Mouse (Mus musculus) liver, embryonic 14.5 days (tissue): ENCODE measurements around the gene Pnliprp2. TPM values are rescaled to one million over a fixed set of nuclear protein-coding genes. Genes with fewer than 3 reads are reported as not detected.
A peak's percentile ranks its signal among the peaks of the same experiment; 100 is the strongest.

Experiments used
- ATAC-seq: fragments of 200-750 bp; cut with Nextera tagmentation; 2 replicates; pipeline ENCODE4 v1.8.0; 2017; ENCODE audit warnings: moderate number of reproducible peaks, mild to moderate bottlenecking, moderate library complexity; ENCODE audit not compliant: insufficient read depth
- DNase-seq, 3 experiments: peaks; one replicate each; pipeline ENCODE4 v3.0.0-alpha.2; 2012 to 2013; ENCODE audit warnings: low read depth in 3 of 3, low spot score in 3 of 3
- H3K27ac ChIP-seq: fragments of 300-500 bp; sonication (generic); 2 replicates; pipeline ENCODE4 v1.5.1; 2014; ENCODE audit warnings: moderate library complexity, mild to moderate bottlenecking, control low read depth, inconsistent platforms
- H3K27me3 ChIP-seq: fragments of 300-500 bp; sonication (generic); 2 replicates; pipeline ENCODE4 v1.6.1; 2014; ENCODE audit warnings: mild to moderate bottlenecking, low read length, moderate library complexity; ENCODE audit not compliant: control insufficient read depth, insufficient read depth
- H3K36me3 ChIP-seq: fragments of 300-500 bp; sonication (generic); replicated peaks from 2 replicates; pipeline ENCODE4 v1.6.1; 2014; ENCODE audit warnings: low read depth; ENCODE audit not compliant: control insufficient read depth, insufficient read depth
- H3K4me1 ChIP-seq, 2 experiments: fragments of 200-500 bp in 1 of 2; fragments of 300-500 bp in 1 of 2; sonication (generic) in 1 of 2; replicated peaks; 2 replicates each; pipeline ENCODE4 v1.6.1; 2012 to 2014; ENCODE audit warnings: antibody characterized with exemption in 1 of 2, inconsistent platforms in 1 of 2, low read length in 1 of 2; ENCODE audit not compliant: control insufficient read depth in 2 of 2, insufficient read depth in 2 of 2
- H3K4me2 ChIP-seq: fragments of 300-500 bp; sonication (generic); 2 replicates; pipeline ENCODE4 v1.6.1; 2014; ENCODE audit warnings: low read depth, mild to moderate bottlenecking, control low read depth, moderate library complexity
- H3K4me3 ChIP-seq, 2 experiments: fragments of 200-500 bp in 1 of 2; fragments of 300-500 bp in 1 of 2; sonication (generic) in 1 of 2; 2 replicates each; pipeline ENCODE4 v1.5.1; 2012 to 2014; ENCODE audit warnings: low read depth in 2 of 2, low read length in 2 of 2, mild to moderate bottlenecking in 2 of 2, control low read depth in 1 of 2, inconsistent platforms in 1 of 2, moderate library complexity in 1 of 2; ENCODE audit not compliant: insufficient read depth in 1 of 2
- H3K9ac ChIP-seq: fragments of 300-500 bp; sonication (generic); replicated peaks from 2 replicates; pipeline ENCODE4 v1.6.1; 2014; ENCODE audit warnings: mild to moderate bottlenecking, control low read depth, moderate library complexity
- H3K9me3 ChIP-seq: fragments of 300-500 bp; sonication (generic); 2 replicates; pipeline ENCODE4 v1.6.1; 2016; ENCODE audit warnings: low read length, mixed read lengths; ENCODE audit not compliant: control insufficient read depth
- CTCF ChIP-seq: IDR thresholded peaks from 2 replicates; pipeline ENCODE4 v1.5.1; 2016; ENCODE audit warnings: antibody characterized with exemption, low read depth, control low read depth
- EP300 ChIP-seq: IDR thresholded peaks from 2 replicates; pipeline ENCODE4 v1.6.1; 2016; ENCODE audit warnings: antibody characterized with exemption, low read depth
- WGBS: fragments of 180-500 bp; shearing (Covaris S2); extraction: QIAGEN DNeasy Blood & Tissue Kit; methylation state at CpG from one replicate; pipeline ENCODE4 v1.1.7; 2014; ENCODE audit not compliant: insufficient replicate concordance; 5-methylcytosine and 5-hydroxymethylcytosine counted together
- polyA plus RNA-seq, 2 experiments: library from polyadenylated mRNA; depleted of rRNA in 1 of 2; stranded (reverse) in 1 of 2; unstranded in 1 of 2; fragments of >200 nt; fragmentation: Nextera tagmentation in 1 of 2; extraction: Ambion mirVana in 1 of 2; gene quantifications; 2 replicates each; pipeline versions ENCODE4 v1.2.1 to v1.2.3; 2012 to 2014

The Pnliprp2 gene
- polyA plus RNA-seq, 2 experiments, result 2.0 to 4.4 TPM

GRCm38 (mm10) chr19:58762316-58762715, 2.8 kb downstream of the Pnliprp2 start:
- H3K4me2 ChIP-seq, result no peak overlapping the region
- TF ChIP-seq CTCF (no peak), EP300 (no peak)
- no peaks in the 10 kb centered on the region for H3K27me3 ChIP-seq
- 20% methylated on average over 6 of the region's 6 CpGs for WGBS
- no peaks in the 10 kb centered on the region for H3K36me3 ChIP-seq
- H3K4me3 ChIP-seq, result no peak overlapping the region
- ATAC-seq, result no peak
- H3K27ac ChIP-seq, result no peak overlapping the region
- no peaks in the 10 kb centered on the region for H3K9me3 ChIP-seq
- no peak overlapping the region for H3K9ac ChIP-seq
- DNase-seq, result no peak
- no peaks in the 10 kb centered on the region for H3K4me1 ChIP-seq

- no peak for TF ChIP-seq EP300
- TF ChIP-seq CTCF, result peak; percentile 85
- no peaks in the 10 kb centered on the region for H3K4me1 ChIP-seq
- peak; percentile 31; the same call in 1 of the 2 replicates for ATAC-seq
- no peaks in the 10 kb centered on the region for H3K27me3 ChIP-seq
- DNase-seq, result no peak
- H3K4me2 ChIP-seq, result no peak overlapping the region
- H3K4me3 ChIP-seq, result no peak overlapping the region
- H3K9ac ChIP-seq, result no peak overlapping the region
- H3K27ac ChIP-seq, result no peak overlapping the region
- H3K36me3 ChIP-seq, result no peaks in the 10 kb centered on the region
- H3K9me3 ChIP-seq, result no peaks in the 10 kb centered on the region
- 16% methylated on average over 12 of the region's 12 CpGs for WGBS
These were observed 3.5 kb downstream of the Pnliprp2 start for GRCm38 (mm10) chr19:58762848-58763541.

- no peak for ATAC-seq
- Histone ChIP-seq H3K4me3 (no peak overlapping the region), H3K4me1 (no peaks in the 10 kb centered on the region), H3K9me3 (no peaks in the 10 kb centered on the region), H3K4me2 (no peak overlapping the region), H3K27me3 (no peaks in the 10 kb centered on the region), H3K27ac (no peak overlapping the region), H3K36me3 (no peaks in the 10 kb centered on the region), H3K9ac (no peak overlapping the region)
- DNase-seq, result no peak
- TF ChIP-seq EP300, result no peak
- TF ChIP-seq CTCF, result no peak
- 81% methylated on average over 6 of the region's 6 CpGs for WGBS
These were observed 7.8 kb downstream of the Pnliprp2 start for GRCm38 (mm10) chr19:58767329-58767728.

- Histone ChIP-seq H3K36me3 (no peaks in the 10 kb centered on the region), H3K4me2 (no peak overlapping the region), H3K9ac (no peak overlapping the region), H3K4me1 (no peaks in the 10 kb centered on the region), H3K4me3 (no peak overlapping the region), H3K27ac (no peak overlapping the region), H3K27me3 (no peaks in the 10 kb centered on the region), H3K9me3 (no peaks in the 10 kb centered on the region)
- 42% methylated on average over 5 of the region's 5 CpGs for WGBS
- no peak for ATAC-seq
- DNase-seq, result no peak
- no peak for TF ChIP-seq CTCF
- no peak for TF ChIP-seq EP300
These were observed 16.9 kb downstream of the Pnliprp2 start for GRCm38 (mm10) chr19:58776461-58776860.

DNA sequence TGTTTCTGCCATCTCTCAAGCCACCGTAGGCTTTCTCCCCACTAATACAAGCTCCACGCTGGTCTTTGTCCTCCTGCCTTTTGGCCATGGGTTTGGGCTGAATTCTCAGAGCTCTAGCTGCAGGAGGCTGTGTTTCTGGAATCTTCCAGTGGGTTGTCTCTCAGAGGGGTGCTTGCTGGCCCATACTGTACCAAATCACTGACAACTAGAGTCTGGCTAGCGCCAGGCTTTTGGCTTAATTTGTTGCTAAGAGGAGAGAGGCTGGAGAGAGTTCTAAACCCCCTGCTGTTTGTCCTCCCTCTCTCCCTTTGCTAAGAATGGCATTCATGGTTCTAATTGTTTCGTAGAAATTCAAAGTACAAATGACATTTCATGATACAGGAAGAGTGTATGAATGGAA, 22.0 kb downstream of the Pnliprp2 start:
- WGBS, result 59% methylated on average over 4 of the region's 4 CpGs
- Histone ChIP-seq H3K36me3 (no peaks in the 10 kb centered on the region), H3K27me3 (no peaks in the 10 kb centered on the region), H3K4me2 (no peak overlapping the region), H3K27ac (no peak overlapping the region), H3K4me3 (no peak overlapping the region), H3K4me1 (peaks cover 0 to 4% of the 10 kb centered on the region in 2 experiments; a peak in 2 of 4 replicates), H3K9me3 (no peaks in the 10 kb centered on the region), H3K9ac (no peak overlapping the region)
- DNase-seq (no peak), ATAC-seq (no peak)
- TF ChIP-seq EP300 (no peak), CTCF (no peak)
